Mouse (Mus musculus): Measurements from ENCODE around the gene Arhgap20.

GRCm38 (mm10) chr9:51735180-51736034 is 29.7 kb upstream of the Arhgap20 start:
- TF ChIP-seq CTCF (IDR thresholded peaks at IDR 0.05; ENCODE audit: insufficient read depth, low read length) (no peak), POLR2A (IDR thresholded peaks at IDR 0.05; ENCODE audit: borderline replicate concordance, extremely low read depth, low read depth, low read length) (no peak)

Data from lung, adult 2 months (tissue).